Comparison of ENCODE assay signal across 8 mouse cellular contexts in genomic region chrX:94366670-94367241, GRCm38 (mm10). TPM values are rescaled to one million over a fixed set of nuclear protein-coding genes. Genes with fewer than 3 reads are reported as not detected.
DNase-seq lines count a peak whose midpoint lies in the region; ATAC-seq and TF ChIP-seq lines count a peak whose summit lies in the region.

Fam90a1b (minus strand) TSS chrX:94366777.
Apoo (plus strand) TSS chrX:94367117.

- peak within 1 kb of the TSS; percentile 51 for H3K4me2 ChIP-seq in hindbrain, postnatal 0 days (ENCODE audit: low read depth, low read length)

- intact Hi-C loops in gastrocnemius, adult 2 months (cut with DNase I): loop anchor here (1.0 to 10.0 kb wide), 3 partner anchors 77 to 178 kb away; partner anchors contain the start of gene Maged1
- intact Hi-C loops in left cerebral cortex, adult 2 months (cut with DNase I): loop anchor here (1.0 to 5.0 kb wide), 4 partner anchors 77 to 176 kb away; partner anchors contain the start of genes Klhl15 and Maged1

- DNase-seq in ZHBTc4 (ENCODE audit: low read depth, low spot score): peak; percentile 98
- DNase-seq in gastrocnemius, adult 2 months: peak; percentile 97
- DNase-seq in hindbrain, postnatal 0 days (ENCODE audit: low spot score): peak; percentile 97
- peak; percentile 95 for DNase-seq in left cerebral cortex, adult 2 months (ENCODE audit: extremely low spot score in 1 of 2, low spot score in 2 of 2)
- DNase-seq in right cerebral cortex, adult 2 months (ENCODE audit: low spot score in 2 of 2): peak; percentile 95
- DNase-seq in urinary bladder, postnatal 14 days (ENCODE audit: low spot score): peak; percentile 94

- H3K4me3 ChIP-seq in gastrocnemius, adult 2 months: peak within 1 kb of the TSS; percentile 81
- peak within 1 kb of the TSS; percentile 54 for H3K4me3 ChIP-seq in hindbrain, postnatal 0 days (ENCODE audit: low read length)
- peak within 1 kb of the TSS; percentile 69 for H3K4me3 ChIP-seq in left cerebral cortex, adult 2 months

- peaks cover 24% of the 10 kb centered on the region; the same call in 1 of the 2 replicates for H3K27me3 ChIP-seq in hindbrain, postnatal 0 days (ENCODE audit: insufficient read depth, low read length)

- ATAC-seq in common myeloid progenitor, adult 5-6 weeks (replicated peaks; ENCODE audit: low read depth, poor library complexity, severe bottlenecking): peak; percentile 96
- ATAC-seq in hindbrain, postnatal 0 days: peak; percentile 98
- peak; percentile 96 for ATAC-seq in megakaryocyte, adult 5-6 weeks (ENCODE audit: poor library complexity, severe bottlenecking)

- H3K9ac ChIP-seq in hindbrain, postnatal 0 days (replicated peaks; ENCODE audit: low read length): peak within 1 kb of the TSS; percentile 63

- H3K4me1 ChIP-seq in hindbrain, postnatal 0 days (ENCODE audit: insufficient read depth, low read length): no peaks in the 10 kb centered on the region

- peak within 1 kb of the TSS; percentile 95 for H3K27ac ChIP-seq in gastrocnemius, adult 2 months
- H3K27ac ChIP-seq in hindbrain, postnatal 0 days: peak within 1 kb of the TSS; percentile 74; the same call in 1 of the 2 replicates
- peak within 1 kb of the TSS; percentile 86 for H3K27ac ChIP-seq in left cerebral cortex, adult 2 months

- H3K36me3 ChIP-seq in hindbrain, postnatal 0 days (ENCODE audit: insufficient read depth, low read length): no peaks in the 10 kb centered on the region

- no peaks in the 10 kb centered on the region for H3K9me3 ChIP-seq in hindbrain, postnatal 0 days (ENCODE audit: low read length)

- TF ChIP-seq CTCF in gastrocnemius, adult 2 months (IDR thresholded peaks at IDR 0.05): peak; percentile 67
- peak; percentile 84 for TF ChIP-seq CTCF in hindbrain, postnatal 0 days (IDR thresholded peaks at IDR 0.05; ENCODE audit: low read depth)
- peak; percentile 69 for TF ChIP-seq CTCF in left cerebral cortex, adult 2 months (IDR thresholded peaks at IDR 0.05)

- 23% methylated on average over 46 of the region's 46 CpGs for WGBS in hindbrain, postnatal 0 days

RNA-seq across cellular contexts. Expression of gene Fam90a1b, which starts in this region (rescaled TPM):
- total RNA-seq in common myeloid progenitor, adult 5-6 weeks (2017): 0.05 TPM in 1 of 2 replicates, not detected in the other
- total RNA-seq in gastrocnemius, adult 2 months (2021): not detected
- 0.04 and 0.37 TPM in 2 replicates for total RNA-seq in hindbrain, postnatal 0 days (2014; rRNA removed)
- polyA plus RNA-seq in hindbrain, postnatal 0 days (2015; fragmentation: Nextera tagmentation; extraction: Ambion mirVana): 0.26 and 0.49 TPM in 2 replicates
- not detected for total RNA-seq in left cerebral cortex, adult 2 months (2021)
- total RNA-seq in megakaryocyte, adult 5-6 weeks (2015): not detected in 2 replicates
- 0.18 and 0.24 TPM in 2 replicates for total RNA-seq in megakaryocyte, adult 5-6 weeks (2017)

RNA-seq across cellular contexts. Expression of gene Apoo, which starts in this region (rescaled TPM):
- 16.1 and 33.0 TPM in 2 replicates for total RNA-seq in common myeloid progenitor, adult 5-6 weeks (2017)
- total RNA-seq in gastrocnemius, adult 2 months (2021): 100 to 1,000 TPM; 182 to 212 TPM
- total RNA-seq in hindbrain, postnatal 0 days (2014; rRNA removed): 58.0 and 59.9 TPM in 2 replicates
- polyA plus RNA-seq in hindbrain, postnatal 0 days (2015; fragmentation: Nextera tagmentation; extraction: Ambion mirVana): 175 and 176 TPM in 2 replicates
- 10 to 100 TPM; 56.6 to 74.0 TPM for total RNA-seq in left cerebral cortex, adult 2 months (2021)
- total RNA-seq in megakaryocyte, adult 5-6 weeks (2015): 22.4 and 26.4 TPM in 2 replicates
- total RNA-seq in megakaryocyte, adult 5-6 weeks (2017): 9.7 and 11.6 TPM in 2 replicates

Comparison
In these comparisons a context has a peak if more than half of its experiments do, and no peak if none do; other contexts are left out.
1. Peak in every context shown above with its lines: DNase-seq, ATAC-seq, H3K4me3 ChIP-seq and H3K27ac ChIP-seq.